Mouse (Mus musculus) small intestine, adult 2 months (tissue): ENCODE results near the gene Lrrc15. TPM values are rescaled to one million over a fixed set of nuclear protein-coding genes. Genes with fewer than 3 reads are reported as not detected.

ENCODE experiments used
- H3K27ac ChIP-seq: fragments of 200-500 bp; 2 replicates; pipeline ENCODE4 v1.5.1; 2012; ENCODE audit warnings: low read depth, low read length, control low read depth, inconsistent platforms; ENCODE audit not compliant: insufficient read depth
- H3K27me3 ChIP-seq: fragments of 200-500 bp; 2 replicates; pipeline ENCODE4 v1.6.1; 2012; ENCODE audit warnings: mild to moderate bottlenecking, moderate library complexity, low read length, inconsistent platforms; ENCODE audit not compliant: control insufficient read depth, insufficient read depth
- H3K36me3 ChIP-seq: fragments of 200-500 bp; 2 replicates; pipeline ENCODE4 v1.6.1; 2012; ENCODE audit warnings: mild to moderate bottlenecking, low read length, control low read depth, inconsistent platforms; ENCODE audit not compliant: control insufficient read depth, insufficient read depth
- H3K4me1 ChIP-seq: fragments of 200-500 bp; 2 replicates; pipeline ENCODE4 v1.6.1; 2012; ENCODE audit warnings: low read length, inconsistent platforms, mixed read lengths; ENCODE audit not compliant: control insufficient read depth, insufficient read depth, insufficient read length
- H3K4me3 ChIP-seq: fragments of 200-500 bp; 2 replicates; pipeline ENCODE4 v1.5.1; 2012; ENCODE audit warnings: low read depth, mild to moderate bottlenecking, control low read depth, inconsistent platforms, low read length, moderate library complexity
- CTCF ChIP-seq: fragments of 200-500 bp; IDR thresholded peaks from 2 replicates; pipeline ENCODE4 v1.5.1; 2012; ENCODE audit warnings: low read depth, mild to moderate bottlenecking, control low read depth, inconsistent platforms, low read length, moderate library complexity, mixed read lengths; ENCODE audit not compliant: insufficient replicate concordance, insufficient read length; ENCODE audit errors: extremely low read depth
- POLR2A ChIP-seq: fragments of 200-500 bp; IDR thresholded peaks from 2 replicates; pipeline ENCODE4 v1.6.1; 2012; ENCODE audit warnings: low read depth, mild to moderate bottlenecking, control low read depth, inconsistent platforms, low read length, moderate library complexity
- WGBS: fragments of 180-500 bp; shearing (Covaris S2); methylation state at CpG from one replicate; pipeline ENCODE4 v1.1.7; 2018; 5-methylcytosine and 5-hydroxymethylcytosine counted together
- polyA plus RNA-seq: library from polyadenylated mRNA; depleted of rRNA; stranded (reverse); fragments of >200 nt; gene quantifications from 2 replicates; pipeline ENCODE4 v1.2.3, GENCODE M21; 2012

Lrrc15 gene
- polyA plus RNA-seq, 1 experiment: not detected

- Histone ChIP-seq H3K27me3 (peaks cover 6% of the 10 kb centered on the region; the same call in 1 of the 2 replicates), H3K36me3 (0 out of 2 replicates have a peak, but pooled peaks cover 2% of the 10 kb centered on the region)
- TF ChIP-seq POLR2A (no peak), CTCF (no peak)
These were observed 25.0 kb upstream of the Lrrc15 start for GRCm38 (mm10) chr16:30307961-30308615.

GRCm38 (mm10) chr16:30307306-30307705 is 24.2 kb upstream of the Lrrc15 start:
- H3K36me3 ChIP-seq: 0 out of 2 replicates have a peak, but pooled peaks cover 2% of the 10 kb centered on the region
- WGBS: 72% methylated on average over 12 of the region's 12 CpGs
- no peak for TF ChIP-seq POLR2A
- H3K27me3 ChIP-seq: peaks cover 6% of the 10 kb centered on the region; the same call in 1 of the 2 replicates
- H3K27ac ChIP-seq: no peak overlapping the region
- no peak overlapping the region for H3K4me3 ChIP-seq
- H3K4me1 ChIP-seq: peaks cover 8% of the 10 kb centered on the region

More at GRCm38 (mm10) chr16:30307961-30308615, 25.0 kb upstream of the Lrrc15 start:
- H3K4me3 ChIP-seq: peak overlapping the region; percentile 74
- WGBS: 20% methylated on average over 29 of the region's 29 CpGs
- H3K27ac ChIP-seq: no peak overlapping the region
- peaks cover 8% of the 10 kb centered on the region for H3K4me1 ChIP-seq

- TF ChIP-seq POLR2A: no peak
- H3K36me3 ChIP-seq: no peaks in the 10 kb centered on the region
- 80% methylated on average over 4 of the region's 4 CpGs for WGBS
- H3K4me1 ChIP-seq: peaks cover 8% of the 10 kb centered on the region
- no peak overlapping the region for H3K27ac ChIP-seq
- no peak overlapping the region for H3K4me3 ChIP-seq
- H3K27me3 ChIP-seq: peaks cover 6% of the 10 kb centered on the region; the same call in 1 of the 2 replicates
These were observed 23.0 kb upstream of the Lrrc15 start for GRCm38 (mm10) chr16:30306102-30306501.

- Histone ChIP-seq H3K27ac (no peak overlapping the region), H3K27me3 (peaks cover 3% of the 10 kb centered on the region; the same call in 1 of the 2 replicates), H3K4me3 (no peak overlapping the region), H3K4me1 (peaks cover 4% of the 10 kb centered on the region), H3K36me3 (no peaks in the 10 kb centered on the region)
- TF ChIP-seq CTCF (no peak), POLR2A (no peak)
- 51% methylated on average over 5 of the region's 5 CpGs for WGBS
These were observed 21.2 kb upstream of the Lrrc15 start for GRCm38 (mm10) chr16:30304236-30304635.

- H3K36me3 ChIP-seq: no peaks in the 10 kb centered on the region
- H3K27ac ChIP-seq: no peak overlapping the region
- peaks cover 3% of the 10 kb centered on the region; the same call in 1 of the 2 replicates for H3K27me3 ChIP-seq
- 43% methylated on average over 2 of the region's 2 CpGs for WGBS
- H3K4me3 ChIP-seq: no peak overlapping the region
- H3K4me1 ChIP-seq: peaks cover 3% of the 10 kb centered on the region
- TF ChIP-seq CTCF: no peak
- no peak for TF ChIP-seq POLR2A
These were observed 20.4 kb upstream of the Lrrc15 start for GRCm38 (mm10) chr16:30303411-30303810.

GRCm38 (mm10) chr16:30302686-30303085 is 19.6 kb upstream of the Lrrc15 start:
- Histone ChIP-seq H3K4me3 (no peak overlapping the region), H3K4me1 (no peaks in the 10 kb centered on the region), H3K36me3 (no peaks in the 10 kb centered on the region), H3K27ac (no peak overlapping the region), H3K27me3 (peaks cover 2% of the 10 kb centered on the region; the same call in 1 of the 2 replicates)
- WGBS: 80% methylated on average over 6 of the region's 6 CpGs
- TF ChIP-seq CTCF: no peak
- TF ChIP-seq POLR2A: no peak

- H3K4me3 ChIP-seq: no peak overlapping the region
- H3K27me3 ChIP-seq: no peaks in the 10 kb centered on the region; the same call in 1 of the 2 replicates
- H3K4me1 ChIP-seq: no peaks in the 10 kb centered on the region
- 55% methylated on average over 10 of the region's 10 CpGs for WGBS
- no peak for TF ChIP-seq POLR2A
- no peak for TF ChIP-seq CTCF
- no peak overlapping the region for H3K27ac ChIP-seq
- no peaks in the 10 kb centered on the region for H3K36me3 ChIP-seq
These were observed 16.7 kb upstream of the Lrrc15 start for GRCm38 (mm10) chr16:30299711-30300277.
